Mouse (Mus musculus) cortical plate, adult 2 months (tissue): ENCODE measurements around the gene Kcnj6.

ENCODE experiments used
- CTCF ChIP-seq: fragments of 200-500 bp; IDR thresholded peaks from 2 replicates; pipeline ENCODE4 v1.5.1; 2011; ENCODE audit warnings: mild to moderate bottlenecking, control low read depth, low read length; ENCODE audit not compliant: insufficient read depth; ENCODE audit errors: extremely low read depth
- POLR2A ChIP-seq: fragments of 200-500 bp; IDR thresholded peaks from 2 replicates; pipeline ENCODE4 v1.6.1; 2011; ENCODE audit warnings: mild to moderate bottlenecking, low read length, control low read depth; ENCODE audit not compliant: insufficient read depth; ENCODE audit errors: extremely low read depth

DNA sequence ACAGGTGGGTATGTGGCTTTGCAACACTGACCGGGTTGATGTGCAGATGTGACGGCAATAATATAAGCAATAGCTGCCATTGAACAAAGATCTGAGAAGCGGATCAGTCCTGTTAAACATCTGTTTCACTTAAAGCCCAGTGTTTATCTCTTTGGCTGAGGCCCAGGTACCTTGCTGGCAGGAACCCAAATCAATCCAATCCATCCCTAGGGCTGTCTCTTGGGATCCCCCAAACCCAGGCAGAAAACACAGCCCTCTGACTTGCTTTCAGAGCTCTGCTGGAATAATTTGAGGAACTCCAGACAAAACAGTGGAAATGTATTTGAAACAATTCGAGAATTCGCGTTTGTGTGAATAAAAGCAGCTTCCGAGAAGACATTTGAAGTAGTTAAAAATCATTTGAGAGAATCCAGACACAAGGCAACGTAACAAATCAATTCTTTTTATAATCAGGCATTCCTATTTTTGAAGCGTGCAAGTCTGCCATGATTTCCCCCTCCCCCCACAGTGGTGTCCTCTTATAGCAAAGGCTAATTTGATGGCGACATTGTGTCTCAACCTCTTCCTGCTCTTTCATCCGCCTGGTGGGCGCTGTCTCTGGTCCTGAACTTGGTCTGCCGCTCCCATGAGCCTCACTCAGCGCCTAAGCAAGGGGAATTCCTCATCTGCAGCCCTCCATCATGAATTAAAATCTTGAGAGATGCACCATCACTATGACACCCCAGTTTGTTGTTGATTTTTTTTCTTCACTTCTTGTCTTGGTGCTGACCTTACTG lies 25.2 kb downstream of the Kcnj6 start:
- TF ChIP-seq CTCF (no peak), POLR2A (no peak)
